Mouse (Mus musculus) embryonic facial prominence, embryonic 11.5 days (tissue): Measurements from ENCODE around the gene Mpeg1. TPM values are rescaled to one million over a fixed set of nuclear protein-coding genes. Genes with fewer than 3 reads are reported as not detected.

ENCODE experiments used
- ATAC-seq: fragments of 200-750 bp; cut with Nextera tagmentation; replicated peaks from 2 replicates; pipeline ENCODE4 v1.8.0; 2017; ENCODE audit warnings: low read depth; ENCODE audit not compliant: insufficient number of reproducible peaks, low FRiP score, low TSS enrichment
- DNase-seq: peaks from one replicate; pipeline ENCODE4 v3.0.0-alpha.2; 2015; ENCODE audit warnings: low spot score
- H3K27ac ChIP-seq: fragments of 300-500 bp; sonication (generic); replicated peaks from 2 replicates; pipeline ENCODE4 v1.5.1; 2014; ENCODE audit warnings: mild to moderate bottlenecking, low read depth, low read length, control low read depth
- H3K27me3 ChIP-seq: fragments of 300-500 bp; sonication (generic); 2 replicates; pipeline ENCODE4 v1.6.1; 2014; ENCODE audit warnings: mild to moderate bottlenecking, low read length, moderate library complexity, mixed read lengths; ENCODE audit not compliant: control insufficient read depth, insufficient read depth
- H3K36me3 ChIP-seq: fragments of 300-500 bp; sonication (generic); replicated peaks from 2 replicates; pipeline ENCODE4 v1.6.1; 2014; ENCODE audit warnings: low read depth, mild to moderate bottlenecking, low read length, moderate library complexity, mixed read lengths; ENCODE audit not compliant: control insufficient read depth, insufficient read depth
- H3K4me1 ChIP-seq: fragments of 300-500 bp; sonication (generic); 2 replicates; pipeline ENCODE4 v1.6.1; 2014; ENCODE audit warnings: low read length, mixed read lengths; ENCODE audit not compliant: control insufficient read depth, insufficient read depth
- H3K4me2 ChIP-seq: fragments of 300-500 bp; sonication (generic); 2 replicates; pipeline ENCODE4 v1.6.1; 2014; ENCODE audit warnings: low read depth, mild to moderate bottlenecking, control low read depth, low read length, moderate library complexity
- H3K4me3 ChIP-seq: fragments of 300-500 bp; sonication (generic); 2 replicates; pipeline ENCODE4 v1.5.1; 2014; ENCODE audit warnings: low read depth, low read length, control low read depth
- H3K9ac ChIP-seq: fragments of 300-500 bp; sonication (generic); replicated peaks from 2 replicates; pipeline ENCODE4 v1.6.1; 2014; ENCODE audit warnings: mild to moderate bottlenecking, control low read depth, low read length
- H3K9me3 ChIP-seq: fragments of 300-500 bp; sonication (generic); replicated peaks from 2 replicates; pipeline ENCODE4 v1.6.1; 2016; ENCODE audit warnings: mild to moderate bottlenecking, low read length, inconsistent platforms, mixed read lengths; ENCODE audit not compliant: control insufficient read depth
- WGBS: fragments of 180-500 bp; shearing (Covaris S2); extraction: QIAGEN DNeasy Blood & Tissue Kit; methylation state at CpG from one replicate; pipeline ENCODE4 v1.1.7; 2014; 5-methylcytosine and 5-hydroxymethylcytosine counted together
- polyA plus RNA-seq: library from polyadenylated mRNA; unstranded; fragments of >200 nt; fragmentation: Nextera tagmentation; extraction: Ambion mirVana; gene quantifications from 2 replicates; pipeline ENCODE4 v1.2.1, GENCODE M21; 2014

The Mpeg1 gene
- polyA plus RNA-seq, 1 experiment from 2014 or later = 0.39 TPM

- H3K27ac ChIP-seq = no peak overlapping the region
- no peaks in the 10 kb centered on the region for H3K36me3 ChIP-seq
- no peaks in the 10 kb centered on the region for H3K9me3 ChIP-seq
- no peak overlapping the region for H3K9ac ChIP-seq
- no peaks in the 10 kb centered on the region for H3K27me3 ChIP-seq
- WGBS = 83% methylated on average over 1 of the region's 1 CpGs
- DNase-seq (no peak), ATAC-seq (no peak)
- no peak overlapping the region for H3K4me3 ChIP-seq
- H3K4me2 ChIP-seq = no peak overlapping the region
- H3K4me1 ChIP-seq = no peaks in the 10 kb centered on the region; the same call in 1 of the 2 replicates
Measured at GRCm38 (mm10) chr19:12498941-12499340, 38.4 kb downstream of the Mpeg1 start.

- Histone ChIP-seq H3K4me3 (peak overlapping the region; percentile 64), H3K9ac (peak overlapping the region; percentile 88), H3K27ac (no peak overlapping the region), H3K4me2 (no peak overlapping the region; the same call in 1 of the 2 replicates), H3K4me1 (no peaks in the 10 kb centered on the region; the same call in 1 of the 2 replicates), H3K36me3 (no peaks in the 10 kb centered on the region), H3K27me3 (no peaks in the 10 kb centered on the region), H3K9me3 (no peaks in the 10 kb centered on the region)
- 18% methylated on average over 2 of the region's 2 CpGs for WGBS
- peak; percentile 9 for DNase-seq
- ATAC-seq = no peak
Measured at GRCm38 (mm10) chr19:12499485-12499884, 38.9 kb downstream of the Mpeg1 start.

- H3K4me2 ChIP-seq = peak overlapping the region; percentile 97
- peak; percentile 41; the same call in 1 of the 2 replicates for ATAC-seq
Measured at GRCm38 (mm10) chr19:12500124-12500523, 39.5 kb downstream of the Mpeg1 start.

GRCm38 (mm10) chr19:12500881-12501311 is 40.3 kb downstream of the Mpeg1 start:
- peak overlapping the region; percentile 64 for H3K4me3 ChIP-seq
- H3K9me3 ChIP-seq = no peaks in the 10 kb centered on the region
- peak overlapping the region; percentile 88 for H3K9ac ChIP-seq
- no peaks in the 10 kb centered on the region for H3K27me3 ChIP-seq
- peak overlapping the region; percentile 97 for H3K4me2 ChIP-seq
- no peaks in the 10 kb centered on the region for H3K36me3 ChIP-seq
- H3K27ac ChIP-seq = peak overlapping the region; percentile 73
- H3K4me1 ChIP-seq = no peaks in the 10 kb centered on the region; the same call in 1 of the 2 replicates
- 1% methylated on average over 33 of the region's 38 CpGs for WGBS
- DNase-seq (peak; percentile 25), ATAC-seq (peak; percentile 78)

More at GRCm38 (mm10) chr19:12500124-12500523, 39.5 kb downstream of the Mpeg1 start:
- WGBS = 6% methylated on average over 3 of the region's 3 CpGs
- no peak overlapping the region for H3K27ac ChIP-seq
- no peaks in the 10 kb centered on the region for H3K36me3 ChIP-seq
- peak; percentile 50 for DNase-seq
- H3K9me3 ChIP-seq = no peaks in the 10 kb centered on the region
- H3K4me3 ChIP-seq = peak overlapping the region; percentile 64
- H3K4me1 ChIP-seq = no peaks in the 10 kb centered on the region; the same call in 1 of the 2 replicates
- no peaks in the 10 kb centered on the region for H3K27me3 ChIP-seq
- H3K9ac ChIP-seq = peak overlapping the region; percentile 88

GRCm38 (mm10) chr19:12501370-12502347 is 41.1 kb downstream of the Mpeg1 start, which contains the start of gene Dtx4:
Gene Dtx4 (minus strand): TSS chr19:12501454.
- WGBS = under 1% methylated on average over 67 of the region's 80 CpGs
- peak within 1 kb of the TSS; percentile 88 for H3K9ac ChIP-seq
- no peaks in the 10 kb centered on the region for H3K36me3 ChIP-seq
- peak; percentile 98 for DNase-seq
- H3K27me3 ChIP-seq = no peaks in the 10 kb centered on the region
- H3K27ac ChIP-seq = peak within 1 kb of the TSS; percentile 73
- peak within 1 kb of the TSS; percentile 97 for H3K4me2 ChIP-seq
- H3K4me3 ChIP-seq = peak within 1 kb of the TSS; percentile 64
- no peaks in the 10 kb centered on the region for H3K9me3 ChIP-seq
- no peaks in the 10 kb centered on the region; the same call in 1 of the 2 replicates for H3K4me1 ChIP-seq
- peak; percentile 93 for ATAC-seq

GRCm38 (mm10) chr19:12502756-12503155 is 42.2 kb downstream of the Mpeg1 start:
- Histone ChIP-seq H3K27ac (no peak overlapping the region), H3K4me3 (no peak overlapping the region), H3K27me3 (no peaks in the 10 kb centered on the region), H3K9me3 (no peaks in the 10 kb centered on the region), H3K36me3 (no peaks in the 10 kb centered on the region), H3K9ac (no peak overlapping the region), H3K4me1 (no peaks in the 10 kb centered on the region; the same call in 1 of the 2 replicates), H3K4me2 (no peak overlapping the region)
- 90% methylated on average over 7 of the region's 7 CpGs for WGBS
- DNase-seq (no peak), ATAC-seq (no peak)

- DNase-seq (no peak), ATAC-seq (no peak)
- no peak overlapping the region for H3K9ac ChIP-seq
- H3K27me3 ChIP-seq = no peaks in the 10 kb centered on the region
- no peak overlapping the region for H3K4me2 ChIP-seq
- no peaks in the 10 kb centered on the region for H3K9me3 ChIP-seq
- no peak overlapping the region for H3K4me3 ChIP-seq
- no peaks in the 10 kb centered on the region for H3K4me1 ChIP-seq
- H3K36me3 ChIP-seq = no peaks in the 10 kb centered on the region
- no peak overlapping the region for H3K27ac ChIP-seq
Measured at GRCm38 (mm10) chr19:12514621-12515020, 54.0 kb downstream of the Mpeg1 start.
